Mouse (Mus musculus): ENCODE data around the gene Amigo3.

- TF ChIP-seq CTCF (IDR thresholded peaks at IDR 0.05; ENCODE audit: low read depth, low read length): no peak
- TF ChIP-seq POLR2A (IDR thresholded peaks at IDR 0.05; ENCODE audit: insufficient read depth, low read length): no peak
- TF ChIP-seq EP300 (IDR thresholded peaks at IDR 0.05; ENCODE audit: insufficient read depth, low read depth, low read length): no peak
Measured at GRCm38 (mm10) chr9:108094998-108095411, 42.0 kb downstream of the Amigo3 start.
